Mouse (Mus musculus) lung, postnatal 4 days (tissue): ENCODE data around the gene Cisd1.
"Not testable (repeated sequence)": the region's sequence is repeated elsewhere in the genome, so short reads cannot be mapped to it uniquely, and the experiment has no call there.

Experiments used
- DNase-seq, 2 experiments: peaks; one replicate each; pipeline ENCODE4 v3.0.0; 2021

The Cisd1 gene

DNA sequence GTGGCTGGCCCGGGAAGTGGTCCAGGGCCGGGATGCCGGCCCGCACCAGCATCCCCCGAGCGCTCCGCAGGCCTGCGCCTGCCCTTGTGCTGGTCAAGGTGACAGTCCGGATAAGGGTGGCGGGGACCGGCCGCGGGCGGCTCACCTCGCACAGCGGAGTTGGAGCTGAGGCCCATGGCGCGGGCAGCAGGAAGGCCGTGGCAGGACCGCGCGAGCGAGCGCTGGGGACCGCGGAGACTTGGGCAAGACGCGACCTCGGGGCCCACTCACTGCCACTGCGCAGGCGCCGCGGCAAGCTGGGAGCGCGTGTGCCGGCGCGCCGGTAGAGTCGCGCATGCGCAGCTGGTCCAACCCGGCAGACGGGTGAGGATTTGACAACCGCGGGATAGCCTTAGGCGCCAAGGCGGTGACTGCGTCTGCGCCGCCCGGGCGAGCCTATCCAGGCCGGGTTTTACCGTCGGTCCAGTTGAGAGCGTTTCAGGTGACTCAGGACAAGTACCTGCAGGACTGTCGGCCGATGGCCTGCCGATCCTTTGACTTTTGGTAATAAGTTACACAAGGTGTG is at the start of gene Cisd1:
Cisd1 (minus strand) TSS at position 376 of the 565 bp plus-strand sequence.
- peak; percentile 95 to 97 for DNase-seq

DNA sequence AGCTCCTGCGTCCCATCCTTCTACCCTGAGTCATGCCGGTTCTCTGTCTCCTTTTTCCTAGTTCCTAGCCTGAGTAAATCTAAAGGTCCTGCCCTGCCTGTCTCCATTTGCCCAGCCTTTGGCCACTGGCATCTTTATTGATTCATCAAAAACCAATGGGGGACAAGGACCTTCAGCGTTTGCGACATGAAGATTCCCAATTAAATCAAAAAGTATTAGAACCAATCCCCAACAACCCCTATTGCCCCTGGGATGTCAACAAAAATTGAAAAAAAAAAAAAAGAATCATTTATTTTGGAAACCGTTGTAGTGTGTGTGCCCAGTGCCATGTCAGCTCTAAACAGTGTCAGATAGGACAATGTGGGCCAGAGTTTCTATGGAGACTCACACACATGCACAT is 44.6 kb upstream of the Cisd1 start:
- DNase-seq = no peak

DNA sequence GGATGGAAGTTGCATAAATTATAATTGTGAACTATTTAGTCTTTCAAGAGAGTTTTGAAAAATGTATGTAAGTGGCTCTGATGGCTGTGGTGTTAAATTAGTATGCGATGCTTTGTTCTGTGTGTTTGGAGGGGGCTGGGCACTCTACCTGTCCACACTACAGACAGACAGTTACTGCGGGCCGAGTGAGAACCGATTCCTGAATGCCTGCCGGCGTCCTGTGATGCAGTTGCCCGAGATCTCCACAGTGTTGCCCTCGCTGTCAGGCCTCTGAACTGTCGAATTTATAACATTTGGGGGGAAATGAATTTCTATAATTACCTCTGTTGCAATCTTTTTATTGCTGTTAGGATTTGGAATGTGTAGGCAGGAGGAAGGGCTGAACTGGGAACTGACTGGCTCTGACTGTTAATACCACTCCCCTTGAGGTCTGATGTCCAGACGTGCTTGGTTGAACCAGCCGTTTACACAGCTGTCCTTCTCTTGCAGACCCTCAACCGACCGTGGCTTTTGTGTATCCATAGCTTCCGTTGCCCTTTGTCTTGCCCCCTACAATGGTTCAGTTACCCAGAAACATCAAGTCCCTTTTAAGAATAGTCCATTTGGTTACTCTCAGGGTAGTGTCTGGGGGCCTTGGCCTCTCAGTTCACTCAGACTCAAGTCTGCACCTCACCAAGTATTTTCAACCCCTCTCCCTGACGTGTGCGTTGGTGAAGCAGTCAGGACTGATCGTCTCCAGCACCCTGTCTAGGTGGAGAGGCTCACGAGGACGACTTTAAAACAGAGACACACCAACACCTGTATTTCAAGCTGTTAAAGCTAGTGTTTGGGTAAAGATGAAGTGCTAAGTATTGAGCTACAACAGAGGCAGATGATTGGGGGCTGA is 39.6 kb upstream of the Cisd1 start:
- DNase-seq = no peak

DNA sequence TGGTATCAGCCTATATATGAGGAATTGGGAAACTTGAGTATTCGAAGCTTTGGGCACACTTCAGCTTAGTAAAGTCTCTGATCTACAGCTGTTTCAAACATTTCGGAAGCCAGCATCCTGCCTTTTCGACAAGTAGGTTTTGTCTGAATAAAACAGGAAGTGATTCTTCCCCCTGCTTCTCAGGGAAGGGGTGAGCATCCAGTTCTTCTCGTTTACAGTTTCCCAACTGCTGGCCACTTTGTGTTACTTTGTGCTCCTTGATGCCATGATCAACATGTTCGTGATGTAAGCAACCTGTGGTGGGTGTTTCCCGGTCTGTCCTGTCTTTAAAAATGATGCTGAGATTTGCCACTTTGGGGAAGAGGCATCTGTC is 38.8 kb upstream of the Cisd1 start:
- not testable (repeated sequence) for DNase-seq

DNA sequence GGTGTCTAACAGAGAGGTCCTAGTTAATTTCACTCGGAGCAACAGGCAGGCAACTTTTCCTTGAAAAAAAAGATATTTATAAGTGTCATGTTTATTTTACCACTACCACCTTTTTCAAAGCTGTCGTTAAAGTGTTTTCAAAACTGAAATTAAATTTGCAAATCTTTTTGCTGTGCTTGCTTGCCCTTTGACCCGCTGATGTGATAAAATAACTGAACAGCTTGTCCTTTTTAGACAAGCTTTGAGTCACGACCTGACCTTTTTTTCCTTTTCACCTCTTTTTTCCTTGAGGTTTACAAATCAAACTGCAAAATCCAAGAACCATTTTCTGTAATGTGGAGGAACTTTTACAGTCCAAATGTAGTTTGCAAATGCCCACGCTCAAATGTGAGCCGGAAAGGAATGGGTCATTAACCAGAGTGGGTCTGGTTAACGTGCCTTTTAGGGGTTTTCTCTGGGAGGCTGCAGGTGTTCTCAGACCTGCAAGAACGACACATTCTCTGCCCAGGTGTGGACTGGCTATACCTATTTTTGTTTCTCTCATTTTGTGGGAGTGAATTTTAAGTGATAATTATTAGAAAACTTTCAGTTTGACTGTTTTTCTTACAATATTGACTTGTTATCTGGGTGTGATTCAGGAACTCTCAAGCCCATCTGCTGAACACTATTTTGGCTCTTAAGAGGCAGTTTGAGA is 38.3 kb upstream of the Cisd1 start:
- DNase-seq = no peak

DNA sequence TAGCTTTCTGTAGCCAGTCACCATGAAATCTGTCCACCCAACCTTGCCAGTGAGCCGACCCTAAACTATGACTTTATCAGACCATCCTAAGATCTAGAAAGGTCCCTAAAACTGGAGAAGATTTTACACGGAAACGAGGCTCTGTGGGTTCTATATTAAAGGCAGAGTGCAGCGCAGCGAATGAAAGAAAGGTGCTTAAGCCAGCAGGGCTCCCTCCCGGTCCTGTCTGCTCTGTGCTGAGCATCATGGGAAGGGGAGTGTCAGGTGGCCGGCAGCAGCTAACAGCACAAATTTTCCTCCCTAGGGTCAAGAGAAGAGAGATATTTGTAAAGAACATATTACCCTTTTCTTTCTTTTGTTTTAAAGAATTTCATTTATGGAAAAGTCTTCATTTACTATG is 37.4 kb upstream of the Cisd1 start:
- no peak for DNase-seq

DNA sequence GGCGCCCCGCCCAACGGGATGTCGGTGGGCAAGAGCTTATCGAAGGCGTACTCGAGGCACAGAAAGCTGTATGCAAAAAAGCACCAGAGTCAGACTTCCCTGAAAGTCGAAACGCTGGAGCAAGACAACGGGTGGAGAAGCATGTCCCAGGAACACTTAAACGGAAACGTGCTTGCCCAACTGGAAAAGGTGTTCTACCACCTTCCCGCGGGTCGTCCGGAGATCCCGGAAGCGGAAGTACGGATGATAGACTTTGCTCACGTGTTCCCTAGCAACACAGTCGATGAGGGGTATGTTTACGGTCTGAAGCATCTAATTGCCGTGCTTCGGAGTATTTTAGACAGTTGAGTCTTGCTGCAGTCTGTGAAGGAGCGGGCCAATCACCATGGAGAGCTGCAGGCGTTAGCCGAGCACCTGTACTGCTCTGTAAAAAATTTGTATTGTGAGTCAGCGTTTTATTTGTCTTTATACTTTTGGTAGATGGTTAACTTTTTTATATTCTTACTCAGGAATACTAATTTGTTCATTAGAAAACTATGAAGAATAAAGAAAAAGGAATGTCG is 36.8 kb upstream of the Cisd1 start:
- no peak for DNase-seq

DNA sequence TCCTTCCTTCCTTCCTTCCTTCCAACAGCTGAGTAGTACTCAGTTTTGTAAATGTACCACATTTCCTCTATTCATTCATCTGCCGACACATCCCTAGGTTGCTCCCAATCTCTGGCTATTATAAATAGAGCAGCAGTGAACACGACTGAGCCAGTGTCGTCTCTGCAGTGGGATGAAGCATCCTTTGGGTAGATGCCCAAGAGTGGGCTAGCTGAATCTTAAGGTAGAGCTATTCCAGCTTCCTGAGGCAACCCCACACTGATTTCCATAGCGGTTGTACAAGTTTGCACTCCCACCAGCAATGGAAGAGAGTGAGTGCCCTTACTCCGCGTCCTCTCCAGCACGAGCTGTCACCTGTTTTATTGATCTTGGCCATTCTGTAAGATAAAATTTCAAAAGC is 35.7 kb upstream of the Cisd1 start:
- DNase-seq = no peak

DNA sequence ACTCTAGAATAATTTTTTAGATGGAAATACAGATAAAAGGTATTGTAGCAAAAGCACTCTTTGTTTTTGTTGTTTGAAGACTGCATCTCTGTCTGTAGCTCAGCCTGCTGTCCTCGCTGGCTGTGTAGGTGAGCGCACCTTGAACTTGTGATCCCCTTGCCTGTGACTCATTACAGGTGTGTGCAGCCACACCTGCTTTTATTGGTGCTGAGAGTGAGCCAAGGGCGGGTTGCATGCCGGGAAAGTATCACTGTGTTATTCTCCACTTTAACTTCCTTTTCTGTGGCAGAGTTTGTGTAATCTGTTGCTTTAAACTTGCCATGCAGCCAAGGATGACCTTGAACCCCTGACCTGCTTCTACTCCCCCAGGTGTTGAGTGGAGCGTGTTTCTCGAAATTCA is 31.3 kb upstream of the Cisd1 start:
- no peak for DNase-seq

DNA sequence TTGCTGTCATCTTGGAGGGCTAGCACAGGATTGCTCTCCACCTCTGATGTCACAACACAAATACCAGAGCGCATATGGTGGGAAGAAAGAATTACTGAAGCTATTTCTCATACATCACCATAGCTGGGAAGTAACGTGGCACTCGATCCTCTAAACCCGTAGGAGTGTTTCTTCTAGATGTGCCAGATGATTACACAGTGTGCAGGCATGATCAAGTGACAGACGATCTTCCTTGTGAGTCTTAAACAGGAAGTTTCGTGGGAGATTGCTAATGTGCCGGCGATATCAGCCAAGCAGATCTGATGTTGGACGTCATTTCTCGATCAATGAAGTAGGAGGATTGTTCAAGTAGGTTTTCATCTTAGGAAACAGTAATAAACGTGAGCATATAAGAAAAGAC is 29.0 kb upstream of the Cisd1 start:
- no peak for DNase-seq

DNA sequence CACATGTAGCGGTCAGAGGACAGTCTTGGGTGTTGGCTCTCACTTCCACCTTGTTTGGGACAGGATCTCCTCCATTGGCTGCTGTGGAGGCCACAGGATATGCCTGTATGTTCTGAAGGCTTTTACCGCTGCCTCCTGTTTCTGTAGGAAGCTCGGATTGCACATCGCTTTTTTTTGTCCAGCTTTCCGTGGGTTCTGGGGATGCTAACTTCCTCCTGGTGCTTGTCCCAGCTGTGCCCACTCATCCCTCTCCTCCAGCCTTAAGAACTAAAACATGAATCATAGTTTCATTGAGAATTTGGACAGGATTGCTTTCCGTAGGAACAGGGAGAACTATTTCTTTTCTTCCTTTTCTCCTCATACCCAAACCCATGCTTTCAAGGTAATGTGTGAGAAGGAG is 27.1 kb upstream of the Cisd1 start:
- no peak for DNase-seq

DNA sequence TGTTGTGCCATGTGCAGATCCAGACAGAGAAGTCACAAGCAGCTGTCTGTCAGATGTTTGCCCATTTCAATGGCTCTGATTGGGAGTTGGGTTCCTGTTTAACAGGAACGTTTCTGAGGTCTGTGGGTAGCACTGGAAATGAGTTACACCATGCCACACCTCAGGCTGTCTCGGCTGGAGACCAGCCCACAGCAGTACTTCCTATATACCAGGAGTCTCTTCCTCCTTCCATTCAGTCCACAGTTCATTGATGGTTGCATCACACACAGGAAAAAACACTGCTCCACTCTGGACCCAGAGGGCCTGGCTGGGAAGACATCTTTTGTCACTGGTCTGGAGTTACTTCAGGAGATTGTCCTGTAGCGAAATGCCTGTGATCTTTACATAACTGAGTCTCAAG is 24.7 kb upstream of the Cisd1 start:
- DNase-seq = peak; percentile 27 to 38

DNA sequence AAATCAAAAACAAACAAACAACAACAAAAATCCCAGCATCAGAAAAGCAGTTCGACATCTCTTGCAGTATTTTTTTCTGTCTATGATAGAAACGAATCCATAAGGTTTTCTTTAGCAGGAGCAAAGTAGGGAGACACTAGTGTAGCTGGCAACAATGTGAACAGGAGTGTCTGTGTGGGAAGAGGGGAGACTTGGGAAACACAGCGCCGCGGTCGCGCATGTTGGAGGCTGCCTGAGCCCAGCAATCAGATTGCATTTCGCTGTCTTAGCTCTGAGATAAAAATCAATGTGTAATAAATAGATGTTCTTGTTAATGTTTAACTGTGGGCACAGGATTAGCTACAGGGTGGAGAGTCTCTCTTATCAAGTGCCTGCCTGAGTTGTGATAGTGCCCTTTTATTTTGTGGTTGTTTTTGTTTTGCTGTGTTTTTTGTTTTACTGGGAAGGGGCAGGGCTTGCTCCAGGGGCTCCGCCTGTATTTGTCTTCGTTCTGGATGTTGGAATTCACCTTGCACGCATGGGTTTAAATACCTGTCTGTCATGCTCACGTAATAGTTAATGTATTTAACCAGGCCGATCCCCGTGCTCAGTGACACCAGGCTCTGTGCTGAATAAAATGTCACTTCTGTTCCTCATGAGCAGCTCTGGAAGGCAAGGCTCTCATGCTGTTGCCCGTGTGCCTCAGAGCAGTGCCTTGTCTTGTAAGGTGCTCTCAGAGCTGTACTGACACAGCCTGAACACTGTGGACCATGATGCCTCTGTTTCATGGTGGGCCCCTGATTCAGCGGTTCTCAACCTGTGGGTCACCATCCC is 23.6 kb upstream of the Cisd1 start:
- DNase-seq = no peak

DNA sequence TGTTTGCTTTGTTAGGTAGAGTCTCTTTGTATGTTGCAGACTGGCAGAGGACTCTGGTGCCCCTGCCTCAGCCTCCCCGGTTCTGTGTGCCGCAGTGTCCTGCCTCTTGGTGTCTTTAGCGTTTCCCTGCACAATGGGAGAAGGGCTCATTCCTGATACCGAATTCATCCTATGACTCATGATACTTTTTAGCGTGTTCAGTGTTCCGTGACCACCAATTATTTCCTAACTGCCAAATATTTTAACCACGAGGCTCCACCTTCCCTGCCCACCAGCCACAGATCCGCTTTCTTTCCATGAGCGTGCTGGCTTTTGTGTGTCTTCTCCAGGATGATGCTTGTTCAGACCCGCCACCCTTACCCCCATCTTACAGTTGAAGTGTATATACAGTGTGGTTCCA is 19.1 kb upstream of the Cisd1 start:
- DNase-seq = no peak

DNA sequence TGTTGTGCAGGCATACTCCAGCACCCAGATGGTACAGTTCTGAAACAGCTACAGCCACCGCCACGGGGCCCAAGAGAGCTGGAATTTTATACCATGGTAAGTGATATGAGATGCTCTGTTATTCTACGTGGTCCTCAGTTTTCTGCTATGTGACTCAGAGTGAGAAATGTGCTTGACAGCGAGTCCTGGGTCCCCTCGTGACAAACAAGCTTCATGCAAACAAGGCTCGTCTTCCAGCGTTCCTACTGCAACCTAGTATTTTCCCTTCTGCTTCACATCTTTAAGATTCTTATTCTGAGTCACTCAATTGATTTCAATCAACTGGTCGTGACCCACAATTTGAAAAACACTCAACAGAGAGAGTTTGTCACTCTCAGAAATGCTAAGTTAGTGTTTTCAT is 18.7 kb upstream of the Cisd1 start:
- DNase-seq = no peak

DNA sequence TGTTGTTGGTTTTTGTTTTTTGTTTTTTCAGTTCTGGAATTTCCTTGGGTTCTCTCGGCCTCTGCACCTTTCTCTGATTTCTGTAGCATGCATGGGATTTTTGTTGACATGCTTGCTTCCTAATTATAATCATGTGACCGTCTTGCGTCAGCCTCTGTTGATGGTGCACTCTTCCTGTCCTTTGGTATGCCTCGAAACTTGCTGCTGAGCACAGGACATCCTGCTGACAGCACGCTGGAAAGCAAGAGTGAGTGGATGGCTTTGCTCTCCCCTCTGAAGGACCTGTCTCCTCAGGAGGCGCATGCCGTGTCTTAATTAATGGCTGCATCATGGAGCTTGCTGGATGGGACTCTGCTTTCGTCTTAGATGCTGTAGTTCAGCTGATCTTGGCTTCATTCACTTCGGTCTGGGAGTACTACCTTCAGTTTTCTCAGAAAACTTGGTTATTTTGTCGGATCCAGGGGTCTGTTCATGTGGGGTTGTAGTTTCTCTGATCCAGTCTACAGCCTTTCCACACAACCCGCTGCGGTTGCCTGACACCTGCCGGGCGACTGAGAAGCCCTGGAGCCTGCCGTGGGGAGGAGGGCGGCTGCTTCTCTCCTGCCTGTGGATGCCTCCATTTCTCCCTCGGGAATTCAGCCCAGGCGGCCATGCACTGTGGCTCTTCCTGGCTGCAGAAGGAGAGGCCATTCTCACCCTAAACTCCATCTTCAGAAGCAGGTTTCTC is 17.2 kb upstream of the Cisd1 start:
- peak; percentile 53 to 57 for DNase-seq

DNA sequence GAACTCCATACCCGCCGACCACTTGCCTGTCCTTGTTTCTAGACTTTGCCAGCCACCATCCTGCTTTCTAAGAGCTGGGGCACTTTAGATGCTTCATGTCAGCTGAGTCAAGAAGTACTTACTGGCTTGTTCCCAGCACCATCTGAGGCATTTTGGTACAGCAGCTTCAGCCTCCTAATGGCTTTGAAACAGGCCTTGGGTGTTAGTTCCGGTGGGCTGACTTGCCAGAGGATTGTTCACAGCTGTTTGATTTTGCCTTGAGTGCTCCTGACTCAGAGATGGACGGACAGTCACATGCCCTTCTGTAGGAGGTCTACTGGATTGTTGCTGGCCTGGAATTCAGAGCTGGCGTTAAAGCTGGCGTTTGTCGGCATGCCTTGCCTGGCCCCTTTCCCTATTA is 16.3 kb upstream of the Cisd1 start:
- peak; percentile 69 to 85 for DNase-seq

DNA sequence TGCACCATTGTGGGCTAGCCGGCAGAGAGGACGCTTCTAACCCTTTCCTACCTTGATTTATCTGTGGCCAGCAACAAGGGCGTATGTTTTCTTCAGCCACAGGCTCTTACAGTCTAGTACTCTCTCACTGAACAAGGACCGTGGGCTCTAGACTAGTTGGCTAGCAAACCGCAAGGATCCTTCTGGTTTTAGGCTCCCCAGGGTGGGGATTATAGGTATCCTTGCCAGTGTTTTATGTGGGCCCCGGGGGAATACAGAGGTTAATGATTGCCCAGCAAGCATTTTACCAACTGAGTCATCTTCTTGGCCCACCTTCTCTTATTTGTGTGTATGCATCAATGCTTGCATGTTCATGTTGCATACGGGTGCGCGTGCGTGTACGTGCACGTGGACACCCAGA is 10.2 kb upstream of the Cisd1 start:
- DNase-seq = no peak

DNA sequence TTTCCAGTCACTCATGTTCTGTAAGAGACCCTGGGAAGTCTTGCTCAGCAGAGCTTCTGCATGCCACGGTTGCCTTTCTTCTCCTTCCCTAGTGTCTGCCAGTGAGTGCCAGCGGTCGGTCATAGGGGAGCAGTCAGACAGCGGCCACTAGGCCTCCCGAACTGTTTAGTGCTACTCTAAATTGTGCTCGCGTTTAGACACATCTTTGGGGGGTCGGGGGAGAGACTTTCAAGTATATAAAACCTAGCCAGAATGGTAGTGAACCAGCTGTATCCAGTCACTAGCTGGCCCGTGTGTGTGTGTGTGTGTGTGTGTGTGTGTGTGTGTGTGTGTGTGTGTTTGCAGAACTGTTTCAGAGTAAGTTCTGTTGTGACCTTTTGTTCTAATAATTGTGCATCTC is 9.1 kb upstream of the Cisd1 start:
- DNase-seq = peak; percentile 18 to 56

DNA sequence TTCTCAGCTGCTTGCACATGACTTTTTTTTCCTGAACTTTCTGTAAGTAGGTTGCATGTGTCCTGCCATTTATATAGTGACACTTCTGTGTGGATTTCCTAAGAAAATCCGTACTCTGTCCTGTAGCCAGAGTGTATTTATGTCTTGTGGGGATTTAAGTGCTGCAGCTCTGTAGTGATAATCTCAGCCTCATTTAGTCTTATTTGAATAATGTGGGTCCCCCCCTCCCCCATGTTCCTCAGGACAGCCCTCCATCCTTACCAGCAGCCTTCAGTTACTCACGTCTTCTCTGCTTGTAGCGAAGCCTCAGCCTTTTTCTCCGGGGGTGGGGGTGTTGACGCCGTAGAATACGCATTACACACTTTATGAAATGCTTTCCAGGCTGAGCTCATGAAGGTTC is 6.5 kb upstream of the Cisd1 start:
- DNase-seq = no peak

DNA sequence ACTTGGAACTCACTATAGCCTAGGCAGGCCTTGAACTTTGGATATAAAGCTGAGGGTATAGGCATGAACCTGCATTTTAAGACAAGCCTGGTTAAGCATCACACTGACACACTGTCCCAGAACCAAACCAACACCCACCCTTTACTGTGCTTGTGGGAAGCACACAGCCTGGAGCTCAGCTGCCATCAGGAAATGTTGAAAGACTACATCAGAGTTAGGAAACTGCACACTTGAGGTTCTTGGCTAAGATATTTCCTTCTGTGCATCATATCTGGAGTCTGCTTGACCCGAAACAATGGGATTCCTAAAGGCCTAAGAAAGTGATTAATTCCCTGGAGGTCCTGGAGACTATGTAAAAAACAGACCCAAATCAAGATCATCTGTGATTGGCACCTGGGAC is 4.5 kb upstream of the Cisd1 start:
- DNase-seq = peak in 1 of 2 experiments; percentile 25

DNA sequence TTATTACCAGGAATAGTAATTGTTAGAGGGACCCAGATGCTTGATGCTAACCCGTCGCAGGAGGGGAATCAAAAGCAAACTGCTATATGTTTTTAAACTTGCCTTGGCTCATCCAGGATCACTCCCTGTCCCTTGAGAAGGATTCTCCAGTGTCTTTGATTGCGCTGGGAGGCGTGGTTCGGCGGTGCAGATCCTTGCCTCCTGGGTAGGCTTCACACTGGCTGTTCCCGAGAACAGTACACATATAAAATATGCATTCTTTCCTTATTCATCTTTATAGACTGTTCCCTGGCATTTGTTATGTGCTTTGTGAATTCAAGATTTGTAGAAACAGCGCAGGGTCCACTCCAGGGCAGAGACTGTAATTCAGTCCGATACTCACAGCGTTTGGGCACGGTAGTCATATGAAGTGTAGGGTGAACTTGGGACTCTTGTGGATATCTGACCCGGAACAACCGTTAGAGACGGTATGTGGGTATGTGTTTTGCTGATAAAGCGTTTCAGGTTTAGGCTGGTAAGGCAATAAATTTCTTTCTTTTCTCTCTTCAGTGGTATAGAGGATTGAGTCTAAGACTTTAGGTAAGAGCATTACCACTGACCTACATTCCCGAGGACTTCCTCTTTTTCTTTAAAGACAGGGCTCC is 4.0 kb upstream of the Cisd1 start:
- no peak for DNase-seq
